30 mouse cellular contexts compared by ENCODE assay signal in genomic region chr19:45162181-45162580, GRCm38 (mm10). TPM values are rescaled to one million over a fixed set of nuclear protein-coding genes. Genes with fewer than 3 reads are reported as not detected.
DNase-seq lines count a peak whose midpoint lies in the region; ATAC-seq and TF ChIP-seq lines count a peak whose summit lies in the region.
"Had no signal": no experiment of that assay in that cellular context is flagged by ENCODE, and none has a peak within 500 bp of the region (broad histone marks: within the 10 kb centered on the region; RNA-seq: fewer than 3 reads in every experiment).

No protein-coding gene starts in this region.

- no peaks in the 10 kb centered on the region for H3K36me3 ChIP-seq in embryonic facial prominence, embryonic 14.5 days (ENCODE audit: control insufficient read depth, insufficient read depth, low read length)
- H3K36me3 ChIP-seq in embryonic facial prominence, embryonic 10.5 days (replicated peaks), result no peaks in the 10 kb centered on the region
- H3K36me3 ChIP-seq in stomach, postnatal 0 days (ENCODE audit: control insufficient read depth, insufficient read depth, low read length), result no peaks in the 10 kb centered on the region
- H3K36me3 ChIP-seq: embryonic facial prominence, embryonic 12.5 days; embryonic facial prominence, embryonic 15.5 days; forebrain, embryonic 10.5 days; forebrain, embryonic 12.5 days; G1E had no signal

- 45% methylated on average over 7 of the region's 7 CpGs for WGBS in embryonic facial prominence, embryonic 14.5 days
- 50% methylated on average over 7 of the region's 7 CpGs for WGBS in embryonic facial prominence, embryonic 10.5 days
- 22% methylated on average over 7 of the region's 7 CpGs for WGBS in stomach, postnatal 0 days

- H3K9ac ChIP-seq in embryonic facial prominence, embryonic 14.5 days (ENCODE audit: low read depth, low read length), result no peak overlapping the region
- H3K9ac ChIP-seq in stomach, postnatal 0 days (ENCODE audit: low read length), result no peak overlapping the region
- H3K9ac ChIP-seq: embryonic facial prominence, embryonic 12.5 days; embryonic facial prominence, embryonic 15.5 days; forebrain, embryonic 12.5 days had no signal

- H3K4me2 ChIP-seq in embryonic facial prominence, embryonic 14.5 days (ENCODE audit: low read depth, low read length), result no peak overlapping the region
- no peak overlapping the region for H3K4me2 ChIP-seq in stomach, postnatal 0 days (replicated peaks; ENCODE audit: low read depth)
- H3K4me2 ChIP-seq: embryonic facial prominence, embryonic 12.5 days; embryonic facial prominence, embryonic 15.5 days; forebrain, embryonic 12.5 days had no signal

- TF ChIP-seq CTCF in stomach, postnatal 0 days (IDR thresholded peaks at IDR 0.05; ENCODE audit: low read depth), result no peak

- no peak overlapping the region for H3K27ac ChIP-seq in embryonic facial prominence, embryonic 14.5 days (replicated peaks; ENCODE audit: low read depth, low read length)
- H3K27ac ChIP-seq in embryonic facial prominence, embryonic 10.5 days (replicated peaks), result no peak overlapping the region
- no peak overlapping the region for H3K27ac ChIP-seq in stomach, postnatal 0 days (replicated peaks)
- H3K27ac ChIP-seq: embryonic facial prominence, embryonic 12.5 days; embryonic facial prominence, embryonic 15.5 days; forebrain, embryonic 10.5 days; forebrain, embryonic 12.5 days had no signal

- peaks cover 87% of the 10 kb centered on the region for H3K27me3 ChIP-seq in embryonic facial prominence, embryonic 14.5 days (replicated peaks; ENCODE audit: control insufficient read depth, insufficient read depth, low read length)
- peaks cover 100% of the 10 kb centered on the region for H3K27me3 ChIP-seq in embryonic facial prominence, embryonic 10.5 days (replicated peaks; ENCODE audit: low read depth, poor library complexity, severe bottlenecking)
- H3K27me3 ChIP-seq in stomach, postnatal 0 days (ENCODE audit: control insufficient read depth, insufficient read depth, low read length), result peaks cover 17% of the 10 kb centered on the region; the same call in 1 of the 2 replicates

- ATAC-seq in embryonic facial prominence, embryonic 14.5 days (ENCODE audit: low read depth), result 0 out of 2 replicates have a peak, but pooled peaks have one; percentile 2
- ATAC-seq in stomach, postnatal 0 days (ENCODE audit: low FRiP score, low TSS enrichment), result peak; percentile 25; the same call in 1 of the 2 replicates
- no peak for ATAC-seq in granulocyte monocyte progenitor cell, adult 5-6 weeks (replicated peaks; ENCODE audit: poor library complexity, severe bottlenecking)
- ATAC-seq: CD4-positive, CD25-positive, alpha-beta regulatory T cell, adult 4 months; forebrain, embryonic 14.5 days; forebrain, embryonic 16.5 days had no signal

- H3K4me1 ChIP-seq in embryonic facial prominence, embryonic 14.5 days (ENCODE audit: control insufficient read depth, insufficient read depth, low read length), result no peaks in the 10 kb centered on the region
- H3K4me1 ChIP-seq in embryonic facial prominence, embryonic 10.5 days, result peaks cover 6% of the 10 kb centered on the region; the same call in 1 of the 2 replicates
- H3K4me1 ChIP-seq in stomach, postnatal 0 days (replicated peaks; ENCODE audit: control insufficient read depth, insufficient read depth), result no peaks in the 10 kb centered on the region
- H3K4me1 ChIP-seq: embryonic facial prominence, embryonic 12.5 days; forebrain, embryonic 12.5 days had no signal

- DNase-seq in embryonic facial prominence, embryonic 14.5 days (ENCODE audit: low spot score), result no peak
- DNase-seq in embryonic facial prominence, embryonic 10.5 days (ENCODE audit: low spot score), result no peak
- peak; percentile 47 for DNase-seq in 3134 (ENCODE audit: extremely low read depth, insufficient read length, low spot score)
- peak; percentile 62 for DNase-seq in NIH3T3 (ENCODE audit: low read depth)
- no peak for DNase-seq in stomach, postnatal 0 days (ENCODE audit: low spot score)
- no peak for DNase-seq in kidney, adult 18-20 months
- DNase-seq: adrenal gland, adult 2 months; adrenal gland, postnatal 10 days; adrenal gland, postnatal 25 days; B cell, adult 2 months; cerebellum, adult 11 months; cerebellum, adult 18-20 months; cerebellum, adult 8-10 months; cerebellum, adult 9-11 months; cerebellum, postnatal 14 days; cerebellum, postnatal 36 days; embryo, embryonic 11 days had no signal

- H3K4me3 ChIP-seq in embryonic facial prominence, embryonic 14.5 days (ENCODE audit: low read depth, low read length), result no peak overlapping the region
- H3K4me3 ChIP-seq in embryonic facial prominence, embryonic 10.5 days, result no peak overlapping the region
- H3K4me3 ChIP-seq in stomach, postnatal 0 days (ENCODE audit: low read depth, low read length), result no peak overlapping the region
- H3K4me3 ChIP-seq: embryonic facial prominence, embryonic 12.5 days; embryonic facial prominence, embryonic 15.5 days; erythroblast, embryonic 14.5 days; forebrain, embryonic 10.5 days; forebrain, embryonic 12.5 days had no signal

- no peaks in the 10 kb centered on the region for H3K9me3 ChIP-seq in embryonic facial prominence, embryonic 14.5 days (ENCODE audit: control insufficient read depth, low read length)
- H3K9me3 ChIP-seq in embryonic facial prominence, embryonic 10.5 days, result no peaks in the 10 kb centered on the region
- no peaks in the 10 kb centered on the region for H3K9me3 ChIP-seq in stomach, postnatal 0 days (ENCODE audit: control insufficient read depth, low read length)
- H3K9me3 ChIP-seq: embryonic facial prominence, embryonic 12.5 days; embryonic facial prominence, embryonic 15.5 days; forebrain, embryonic 10.5 days; forebrain, embryonic 12.5 days; G1E had no signal

- TF ChIP-seq EP300 in stomach, postnatal 0 days (optimal IDR thresholded peaks at IDR 0.05), result no peak

RNA-seq across cellular contexts. Expression of gene Tlx1, which starts 11.7 kb away (rescaled TPM):
- 1.7 and 1.9 TPM in 2 replicates for polyA plus RNA-seq in embryonic facial prominence, embryonic 14.5 days (2014; fragmentation: Nextera tagmentation; extraction: Ambion mirVana)
- 3.1 and 3.3 TPM in 2 replicates for polyA plus RNA-seq in embryonic facial prominence, embryonic 10.5 days (2016; fragmentation: Nextera tagmentation; extraction: Ambion mirVana)
- not detected in 2 replicates for polyA plus RNA-seq in stomach, postnatal 0 days (2015; fragmentation: Nextera tagmentation; extraction: Ambion mirVana)
- total RNA-seq in granulocyte monocyte progenitor cell, adult 5-6 weeks (2014; fragmentation: Nextera tagmentation), result not detected in 2 replicates
- total RNA-seq in granulocyte monocyte progenitor cell, adult 5-6 weeks (2017), result not detected in 2 replicates
- total RNA-seq: adrenal gland, adult 2 months; adrenal gland, postnatal 25 days; adrenal gland, postnatal 4 days; CH12.LX; common myeloid progenitor, adult 5-6 weeks had no signal
- polyA plus RNA-seq: adrenal gland, adult 2 months; CD4-positive, CD25-positive, alpha-beta regulatory T cell, adult 4 months; erythroblast, embryonic 14.5 days; forebrain, embryonic 10.5 days; forebrain, embryonic 14.5 days; forebrain, embryonic 16.5 days; G1E had no signal

Comparison
In these comparisons a context has a peak if more than half of its experiments do, and no peak if none do; other contexts are left out.
1. DNase-seq: peak in 3134 (single experiment) and NIH3T3 (single experiment); none in embryonic facial prominence, embryonic 14.5 days (single experiment), embryonic facial prominence, embryonic 10.5 days (single experiment), stomach, postnatal 0 days (single experiment) and kidney, adult 18-20 months (single experiment).